Mouse (Mus musculus): ENCODE results near the gene Slc39a10.
"Not testable (repeated sequence)": the region's sequence is repeated elsewhere in the genome, so short reads cannot be mapped to it uniquely, and the experiment has no call there.

Slc39a10 gene

DNA sequence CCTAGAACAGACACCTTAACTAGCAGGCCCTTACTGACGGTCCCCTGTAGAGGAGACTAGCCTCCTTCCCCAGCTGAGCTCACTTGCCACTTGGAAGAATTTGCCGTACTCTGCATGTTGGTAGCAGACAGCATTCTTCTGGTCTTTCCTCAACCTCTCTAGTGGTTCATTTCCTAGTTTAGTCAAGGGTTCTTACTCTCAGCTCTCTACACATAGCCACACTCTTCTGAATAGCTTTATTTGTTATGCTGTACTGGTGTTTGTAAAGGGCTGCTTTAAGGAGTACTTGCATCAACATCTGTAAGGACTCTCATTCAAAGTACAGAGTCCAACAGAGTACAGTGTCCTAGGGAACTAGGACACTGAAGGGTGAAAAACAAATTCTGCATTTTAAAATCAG is 29.2 kb downstream of the Slc39a10 start:
- no peak for DNase-seq

DNA sequence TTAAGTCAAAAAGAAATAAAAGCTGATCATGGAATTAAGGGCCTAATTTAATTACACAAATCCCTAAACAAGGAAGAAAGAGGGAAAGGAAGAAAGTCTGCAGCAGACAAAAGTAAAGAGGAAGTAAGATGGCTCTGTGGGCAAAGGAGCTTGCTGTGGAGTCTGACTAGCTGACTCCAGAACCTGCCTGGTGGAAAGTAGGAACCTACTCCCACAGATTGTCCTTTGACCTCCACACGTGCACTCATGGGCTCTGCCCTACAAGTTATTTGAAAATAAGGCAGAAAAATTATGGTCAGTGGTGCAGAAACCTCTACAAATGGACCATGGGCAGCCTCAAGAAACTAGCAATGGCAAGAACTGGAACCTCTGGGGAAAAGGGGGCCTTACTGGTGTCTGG is 32.6 kb downstream of the Slc39a10 start:
- no peak for DNase-seq

GRCm38 (mm10) chr1:46858579-46858978 is 34.1 kb downstream of the Slc39a10 start:
- no peak for DNase-seq

DNA sequence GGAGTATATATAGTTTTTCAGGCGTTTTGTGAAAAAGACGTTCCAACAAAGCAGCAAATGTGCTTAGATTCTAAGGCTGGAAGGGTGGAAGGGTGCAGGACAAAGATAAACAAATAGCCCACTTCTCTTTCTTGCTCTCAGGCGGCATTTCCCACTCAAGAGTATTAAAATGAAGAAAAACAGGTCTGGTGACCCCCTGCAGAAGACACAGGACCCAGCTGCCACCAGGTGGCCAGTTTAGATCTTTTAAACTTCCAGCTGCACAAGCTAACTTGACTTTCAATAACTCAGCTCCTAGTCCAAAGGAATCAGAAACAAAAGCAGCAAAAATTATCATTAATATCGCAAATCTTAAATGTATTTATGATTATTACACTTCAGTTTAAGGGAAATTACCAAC is 36.2 kb downstream of the Slc39a10 start:
- no peak for DNase-seq

DNA sequence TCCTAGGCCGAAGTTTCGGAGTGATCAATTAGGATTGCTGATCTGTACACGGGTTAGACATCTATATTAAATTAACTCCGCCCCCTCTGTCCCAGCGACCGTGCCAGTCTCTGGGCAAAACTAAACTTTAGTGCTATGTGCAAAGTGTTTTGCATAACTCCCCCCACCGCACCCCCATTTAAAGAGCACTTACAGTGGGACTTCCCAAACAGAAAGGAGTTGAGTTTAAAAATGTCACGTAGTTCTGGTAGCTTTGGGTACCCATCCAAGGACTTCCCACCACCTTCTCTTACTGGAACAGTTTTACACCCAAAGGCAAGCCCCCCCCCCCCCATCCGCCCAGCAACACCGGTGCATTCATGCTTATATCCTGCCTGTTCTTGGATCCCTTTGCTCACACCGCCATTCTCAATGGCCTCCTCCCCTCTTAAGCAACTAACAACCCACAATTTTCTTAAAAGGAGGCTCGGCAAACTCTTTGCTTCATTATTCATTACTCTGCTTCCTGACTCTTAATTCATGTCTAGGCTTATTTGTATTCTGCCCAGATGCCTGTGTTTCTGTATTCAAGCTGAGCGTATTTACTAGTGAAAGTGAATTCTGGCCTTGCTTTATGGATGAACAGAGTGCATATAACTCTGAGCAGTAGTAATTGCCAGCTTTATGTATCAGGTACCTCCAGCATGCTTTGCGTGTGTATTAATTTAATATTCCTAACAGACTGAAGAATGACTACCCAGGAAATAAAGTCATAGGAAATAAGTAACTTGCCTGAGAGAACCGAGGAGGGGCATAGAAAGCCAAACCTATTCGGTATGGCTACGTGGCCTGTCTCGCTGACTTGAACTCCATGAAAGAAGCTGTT is 38.4 kb downstream of the Slc39a10 start:
- no peak for DNase-seq

- DNase-seq, result peak; percentile 98
These were observed 39.2 kb downstream of the Slc39a10 start for GRCm38 (mm10) chr1:46853317-46854035.

- DNase-seq, result peak; percentile 87
These were observed 39.9 kb downstream of the Slc39a10 start for GRCm38 (mm10) chr1:46852600-46853272.

DNA sequence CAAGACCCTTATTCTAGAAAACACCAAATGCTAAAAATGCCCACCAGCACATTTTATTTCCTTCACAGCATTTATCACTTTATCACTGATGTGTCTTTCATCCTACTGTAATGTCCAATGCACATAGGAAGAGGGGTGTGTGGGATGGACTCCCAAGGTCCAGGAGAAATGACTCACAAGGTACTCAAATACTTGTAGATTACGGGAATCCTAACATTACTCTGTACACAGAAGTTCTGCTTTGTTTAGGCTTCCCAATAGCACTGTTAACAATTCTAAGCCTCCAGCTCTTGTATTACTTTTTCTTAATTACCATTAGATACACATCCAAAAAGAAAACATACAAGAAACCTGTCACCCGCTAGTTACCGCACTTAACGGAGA is 40.4 kb downstream of the Slc39a10 start:
- no peak for DNase-seq

GRCm38 (mm10) chr1:46851586-46851985 is 41.1 kb downstream of the Slc39a10 start:
- DNase-seq, result no peak

DNA sequence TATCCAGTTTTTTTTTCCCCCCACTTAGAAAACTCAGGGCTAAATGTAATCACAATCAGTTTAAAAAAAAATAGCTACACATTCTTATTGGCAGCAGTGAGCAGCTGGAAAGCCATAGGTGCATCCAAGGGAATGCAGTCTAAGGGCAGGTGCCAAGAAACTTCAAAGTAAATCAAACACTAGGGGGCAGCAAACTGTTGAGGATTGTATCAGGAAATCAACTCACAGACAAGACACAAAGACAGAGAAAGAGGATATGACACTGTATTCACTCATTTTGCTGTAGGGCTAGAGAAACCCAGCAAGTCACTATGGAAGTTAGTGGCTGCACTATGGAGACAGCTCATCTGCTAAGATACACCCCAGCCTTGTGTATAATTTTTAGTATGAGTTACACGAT is 42.9 kb downstream of the Slc39a10 start:
- DNase-seq, result peak; percentile 86

DNA sequence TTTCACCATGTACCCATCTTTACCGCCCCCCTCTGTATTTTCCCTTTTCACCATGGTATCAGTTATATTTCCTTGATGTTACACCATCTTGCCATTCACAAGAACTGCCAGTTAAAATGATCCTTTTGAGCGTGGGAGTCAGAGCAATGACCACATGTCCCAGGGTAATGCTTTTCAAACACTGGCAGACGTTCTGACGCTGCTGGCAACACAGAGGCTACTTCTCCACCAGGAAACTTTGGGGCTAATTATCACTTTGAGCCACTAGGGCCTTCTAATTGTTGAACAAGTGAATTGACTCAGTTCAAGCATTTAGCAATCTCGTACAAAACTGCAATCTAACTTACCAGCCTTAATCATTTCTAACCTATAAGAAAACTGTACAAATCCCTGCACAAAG is 47.4 kb downstream of the Slc39a10 start:
- DNase-seq, result peak; percentile 22

- peak; percentile 24 for DNase-seq
These were observed 48.4 kb downstream of the Slc39a10 start for GRCm38 (mm10) chr1:46844281-46844680.

- DNase-seq, result no peak
These were observed 49.2 kb downstream of the Slc39a10 start for GRCm38 (mm10) chr1:46843406-46843805.

DNA sequence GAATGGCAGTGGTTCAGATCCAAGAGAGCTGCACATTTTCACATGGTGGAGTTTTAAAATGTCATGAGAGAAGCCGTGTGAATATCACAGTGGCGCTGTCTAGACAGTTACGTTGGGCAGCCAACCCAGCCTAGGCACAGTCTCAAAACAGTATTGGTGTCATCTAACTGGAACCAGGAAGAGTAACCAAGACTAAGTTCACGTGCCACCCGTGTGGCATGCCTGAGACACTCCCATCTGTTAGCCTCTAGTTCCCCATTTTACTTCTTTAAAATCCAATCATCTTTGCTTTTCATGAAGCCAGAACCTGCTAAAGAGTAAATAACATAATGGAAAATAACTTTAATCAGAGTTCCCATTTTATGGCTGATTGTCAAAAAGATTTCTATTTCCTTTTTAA is 60.7 kb downstream of the Slc39a10 start:
- no peak for DNase-seq

- peak; percentile 95 for DNase-seq
These were observed 62.4 kb downstream of the Slc39a10 start for GRCm38 (mm10) chr1:46830066-46830843.

DNA sequence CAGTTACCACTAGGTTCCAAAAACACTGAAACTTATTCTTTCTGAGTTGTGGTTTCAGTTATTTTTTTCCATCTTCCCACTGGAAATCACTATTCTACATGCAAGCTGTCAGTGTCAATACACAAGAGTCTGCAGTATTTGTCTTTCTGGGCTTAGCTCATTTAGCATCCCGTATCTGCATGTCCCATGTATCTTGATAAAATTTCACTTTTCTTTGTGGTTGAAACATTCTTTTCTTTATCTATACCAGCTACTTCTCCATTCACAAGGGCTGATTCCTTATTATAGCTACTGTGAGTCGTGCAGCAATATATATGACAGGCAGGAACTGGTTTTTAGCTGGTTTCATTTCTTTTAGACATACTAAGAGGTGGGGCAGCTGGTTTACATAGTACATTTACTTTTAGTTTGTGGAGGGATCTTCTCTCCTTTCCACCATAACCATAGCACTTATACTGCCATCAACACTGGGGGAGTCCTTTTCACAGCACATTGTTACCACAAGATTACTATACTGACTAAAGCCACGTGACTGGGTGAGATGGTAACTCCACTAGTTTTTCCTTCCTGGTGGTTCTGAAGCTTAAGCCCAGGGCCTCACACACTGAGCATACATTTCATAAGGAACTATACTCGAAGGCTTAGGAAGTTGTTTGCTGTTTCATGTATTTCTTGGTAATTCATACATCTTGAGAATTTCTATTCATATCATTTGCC is 70.2 kb downstream of the Slc39a10 start:
- DNase-seq, result no peak

DNA sequence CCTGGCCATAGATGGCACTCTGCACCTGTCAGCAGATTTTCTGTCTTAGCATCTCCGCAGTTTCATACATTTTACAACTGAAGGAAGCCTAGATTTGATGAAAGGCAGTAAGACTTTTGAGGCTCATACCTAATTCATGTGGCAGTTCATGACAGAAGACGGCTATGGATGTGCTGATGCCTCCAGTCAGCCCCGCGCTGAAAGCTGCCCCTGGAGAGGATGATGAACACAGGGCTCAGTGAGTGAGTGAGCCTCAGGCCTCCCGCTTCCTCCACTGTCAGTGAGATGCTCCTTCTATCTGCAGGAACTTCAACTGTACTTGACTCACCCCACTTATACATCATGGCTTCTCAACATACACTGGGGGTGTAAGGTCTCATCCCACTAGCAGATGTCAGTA is 74.7 kb downstream of the Slc39a10 start:
- no peak for DNase-seq

GRCm38 (mm10) chr1:46808630-46809029 is 84.0 kb downstream of the Slc39a10 start:
- not testable (repeated sequence) for DNase-seq

- no peak for DNase-seq
These were observed 87.6 kb downstream of the Slc39a10 start for GRCm38 (mm10) chr1:46805074-46805473.

DNA sequence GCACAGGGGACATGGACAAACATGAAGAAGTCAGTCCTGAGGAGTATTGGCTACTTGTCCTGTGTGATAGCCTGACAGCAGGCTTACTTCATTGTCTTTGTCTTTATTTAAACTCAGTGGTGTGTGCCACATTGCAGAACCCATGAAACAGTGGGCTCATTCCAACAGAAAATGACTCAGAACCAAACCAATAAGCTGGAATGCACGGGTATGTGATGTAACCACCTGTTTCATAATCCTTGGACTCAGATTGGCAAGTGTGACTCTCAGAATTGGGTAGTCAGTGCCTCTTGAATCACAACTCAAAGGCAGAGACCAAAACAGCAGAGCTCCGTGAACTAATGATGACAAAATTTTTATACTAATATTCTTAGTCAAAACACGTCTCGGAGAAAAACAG is 110.4 kb downstream of the Slc39a10 start:
- DNase-seq, result not testable (repeated sequence)

DNA sequence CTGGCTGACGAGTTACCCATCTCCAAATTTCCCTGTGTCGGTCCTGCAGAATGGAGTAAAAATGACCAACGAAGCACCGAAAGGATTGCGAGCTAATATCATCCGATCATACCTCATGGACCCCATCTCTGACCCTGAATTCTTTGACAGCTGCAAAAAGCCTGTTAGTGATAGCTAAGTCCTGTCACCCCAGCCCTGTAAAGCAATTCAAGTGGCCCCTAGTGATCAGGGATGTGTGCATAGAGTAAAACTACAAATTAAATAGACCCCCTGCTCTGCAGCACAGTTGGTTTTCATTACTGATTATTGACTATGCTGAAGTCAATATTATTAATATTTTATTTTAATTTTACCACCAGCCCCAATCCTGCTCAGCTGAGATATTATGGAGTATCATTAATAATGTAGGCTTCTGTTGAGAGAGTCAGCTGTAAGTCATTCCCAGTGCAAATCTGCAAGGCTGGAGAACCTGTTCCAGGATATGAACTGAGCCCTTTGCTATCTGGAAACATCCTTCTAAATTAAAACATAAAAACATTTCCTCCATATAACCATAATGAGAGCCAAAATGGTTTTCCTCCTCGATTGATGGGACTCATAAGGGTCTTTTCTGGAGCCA is 122.5 kb downstream of the Slc39a10 start:
- DNase-seq, result not testable (repeated sequence)

- not testable (repeated sequence) for DNase-seq
These were observed 123.3 kb downstream of the Slc39a10 start for GRCm38 (mm10) chr1:46769318-46769717.
